Mouse (Mus musculus): ENCODE results near the gene Tox2.

- TF ChIP-seq GATA1 (IDR thresholded peaks at IDR 0.05; ENCODE audit: borderline replicate concordance, low read length) (no peak), FLI1 (IDR thresholded peaks at IDR 0.05; ENCODE audit: low read length) (no peak)
These were observed 142.2 kb downstream of the Tox2 start for GRCm38 (mm10) chr2:163344976-163345660.

Data from megakaryocyte, embryonic 14.5 days (primary cell).